Mouse (Mus musculus): ENCODE data around the gene Sap18. TPM values are rescaled to one million over a fixed set of nuclear protein-coding genes. Genes with fewer than 3 reads are reported as not detected.

The Sap18 gene
- polyA plus RNA-seq, 1 experiment from 2014 or later: 24.5 TPM

GRCm38 (mm10) chr14:57789311-57789710, 8.7 kb upstream of the Sap18 start:
- ATAC-seq (ENCODE audit: borderline replicate concordance, extremely low read depth, low FRiP score, low TSS enrichment): no peak
- H3K4me3 ChIP-seq: no peak overlapping the region
- no peaks in the 10 kb centered on the region for H3K4me1 ChIP-seq
- H3K27me3 ChIP-seq: no peaks in the 10 kb centered on the region
- H3K4me2 ChIP-seq: no peak overlapping the region
- WGBS: 69% methylated on average over 2 of the region's 2 CpGs
- no peak overlapping the region for H3K9ac ChIP-seq
- H3K27ac ChIP-seq: no peak overlapping the region
- no peaks in the 10 kb centered on the region for H3K36me3 ChIP-seq
- H3K9me3 ChIP-seq: no peaks in the 10 kb centered on the region

GRCm38 (mm10) chr14:57789759-57790158, 8.2 kb upstream of the Sap18 start:
- ATAC-seq (ENCODE audit: borderline replicate concordance, extremely low read depth, low FRiP score, low TSS enrichment): no peak
- H3K4me2 ChIP-seq: no peak overlapping the region
- H3K36me3 ChIP-seq: no peaks in the 10 kb centered on the region
- no peak overlapping the region for H3K4me3 ChIP-seq
- no peaks in the 10 kb centered on the region for H3K4me1 ChIP-seq
- H3K27ac ChIP-seq: no peak overlapping the region
- H3K9ac ChIP-seq: no peak overlapping the region
- WGBS: 83% methylated on average over 9 of the region's 9 CpGs
- H3K9me3 ChIP-seq: no peaks in the 10 kb centered on the region
- H3K27me3 ChIP-seq: no peaks in the 10 kb centered on the region

DNA sequence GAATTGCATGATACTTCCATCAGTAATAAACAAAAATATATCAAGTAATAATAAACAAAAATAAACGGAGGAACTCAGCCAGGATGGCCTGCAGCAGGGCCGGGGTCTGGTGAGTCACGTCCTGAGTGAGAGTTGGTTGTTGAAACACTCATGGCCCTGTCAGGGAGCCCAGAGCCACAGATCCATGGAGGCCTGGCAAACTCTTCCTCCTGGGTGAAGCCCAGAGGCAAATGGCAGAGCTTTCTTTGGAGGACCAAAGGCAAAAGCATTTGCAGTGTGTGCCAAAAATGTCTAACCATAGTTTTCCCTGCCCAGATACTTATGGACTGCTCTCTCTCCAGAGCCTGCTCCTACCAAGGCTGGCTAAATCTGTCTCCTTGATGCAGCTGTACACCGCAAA, 6.8 kb upstream of the Sap18 start:
- Histone ChIP-seq H3K9ac (no peak overlapping the region), H3K4me1 (no peaks in the 10 kb centered on the region), H3K9me3 (no peaks in the 10 kb centered on the region), H3K27me3 (no peaks in the 10 kb centered on the region), H3K4me2 (no peak overlapping the region), H3K27ac (no peak overlapping the region), H3K36me3 (no peaks in the 10 kb centered on the region), H3K4me3 (no peak overlapping the region)
- no peak for ATAC-seq (ENCODE audit: borderline replicate concordance, extremely low read depth, low FRiP score, low TSS enrichment)
- 63% methylated on average over 4 of the region's 4 CpGs for WGBS

GRCm38 (mm10) chr14:57797551-57797950, 429 bp upstream of the Sap18 start:
- Histone ChIP-seq H3K36me3 (peaks cover 8% of the 10 kb centered on the region), H3K4me1 (peaks cover 18% of the 10 kb centered on the region), H3K9me3 (no peaks in the 10 kb centered on the region), H3K4me2 (peak overlapping the region; percentile 57), H3K27ac (no peak overlapping the region), H3K9ac (peak overlapping the region; percentile 38; the same call in 1 of the 2 replicates), H3K4me3 (peak overlapping the region; percentile 84), H3K27me3 (no peaks in the 10 kb centered on the region)
- 12% methylated on average over 7 of the region's 7 CpGs for WGBS
- peak; percentile 27; the same call in 1 of the 2 replicates for ATAC-seq (ENCODE audit: borderline replicate concordance, extremely low read depth, low FRiP score, low TSS enrichment)

DNA sequence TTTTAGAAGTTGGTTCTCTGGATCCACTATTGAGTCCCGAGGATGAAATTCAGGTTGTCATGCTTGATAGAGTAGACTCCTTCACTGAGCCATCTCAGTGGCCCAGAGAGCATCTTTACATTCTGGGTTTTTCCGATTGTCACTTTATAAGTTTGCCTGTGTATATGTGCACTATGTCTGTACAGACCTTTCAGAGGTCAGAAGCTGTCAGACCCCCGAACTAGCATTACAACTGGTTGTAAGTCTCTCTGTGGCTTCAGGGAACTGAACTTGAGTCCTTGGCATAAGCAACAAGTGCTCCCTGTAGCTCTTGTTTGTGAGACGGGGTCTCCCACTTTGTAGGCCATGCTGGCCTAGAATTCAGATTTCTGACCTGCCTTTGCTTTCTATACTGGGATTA, 5.8 kb downstream of the Sap18 start:
- Histone ChIP-seq H3K36me3 (peaks cover 66% of the 10 kb centered on the region), H3K4me2 (no peak overlapping the region), H3K9ac (no peak overlapping the region), H3K27me3 (no peaks in the 10 kb centered on the region), H3K9me3 (no peaks in the 10 kb centered on the region), H3K4me1 (peaks cover 18% of the 10 kb centered on the region), H3K27ac (no peak overlapping the region), H3K4me3 (no peak overlapping the region)
- WGBS: 80% methylated on average over 4 of the region's 4 CpGs
- ATAC-seq (ENCODE audit: borderline replicate concordance, extremely low read depth, low FRiP score, low TSS enrichment): no peak

- no peak for ATAC-seq (ENCODE audit: borderline replicate concordance, extremely low read depth, low FRiP score, low TSS enrichment)
- Histone ChIP-seq H3K4me1 (no peaks in the 10 kb centered on the region), H3K27ac (no peak overlapping the region), H3K4me3 (no peak overlapping the region), H3K27me3 (no peaks in the 10 kb centered on the region), H3K36me3 (peaks cover 85% of the 10 kb centered on the region), H3K9ac (no peak overlapping the region), H3K9me3 (no peaks in the 10 kb centered on the region), H3K4me2 (no peak overlapping the region)
- WGBS: 68% methylated on average over 5 of the region's 5 CpGs
Observed at GRCm38 (mm10) chr14:57808558-57808957, 10.6 kb downstream of the Sap18 start.

DNA sequence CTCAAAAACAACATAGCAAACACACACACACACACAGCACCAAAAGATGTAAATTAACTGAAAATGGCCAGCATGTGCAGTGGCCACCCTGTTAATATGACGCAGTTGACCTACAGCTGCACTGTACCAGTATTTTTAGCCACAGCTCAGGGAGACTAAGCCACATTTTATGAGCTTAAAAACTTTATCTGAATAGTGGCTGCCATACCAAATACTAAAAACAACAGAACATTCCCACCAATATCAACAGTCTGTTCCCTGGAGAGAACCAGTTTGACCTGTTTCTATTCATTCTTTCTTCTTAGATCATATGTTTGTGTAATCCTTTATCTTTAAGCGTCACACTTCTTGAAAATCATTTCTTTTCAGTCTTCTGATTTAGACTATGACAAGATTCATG, 12.9 kb downstream of the Sap18 start:
- Histone ChIP-seq H3K27ac (no peak overlapping the region), H3K36me3 (peaks cover 77% of the 10 kb centered on the region), H3K9ac (no peak overlapping the region), H3K4me3 (no peak overlapping the region), H3K27me3 (no peaks in the 10 kb centered on the region), H3K9me3 (no peaks in the 10 kb centered on the region), H3K4me1 (no peaks in the 10 kb centered on the region), H3K4me2 (no peak overlapping the region)
- no peak for ATAC-seq (ENCODE audit: borderline replicate concordance, extremely low read depth, low FRiP score, low TSS enrichment)
- WGBS: 68% methylated on average over 2 of the region's 2 CpGs

DNA sequence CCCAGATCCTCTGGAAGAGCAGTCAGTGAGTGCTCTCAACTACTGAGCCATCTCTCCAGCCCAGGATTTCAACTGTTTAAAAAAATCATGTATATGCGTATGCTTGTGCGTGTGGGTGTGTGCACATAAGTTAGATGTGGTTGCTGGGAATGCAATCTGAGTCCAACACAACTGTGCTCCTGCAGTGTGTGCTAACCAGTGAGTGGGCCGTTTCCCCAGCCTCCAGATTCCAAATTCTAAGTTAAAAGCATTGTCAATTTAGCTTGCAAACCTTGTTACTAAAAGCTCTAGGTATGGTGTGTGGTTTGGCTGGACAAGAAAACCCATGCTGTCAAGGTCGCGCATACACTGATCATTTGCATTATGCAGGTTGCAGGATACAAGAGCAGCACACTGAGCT, 13.9 kb downstream of the Sap18 start:
- H3K27me3 ChIP-seq: no peaks in the 10 kb centered on the region

GRCm38 (mm10) chr14:57820839-57821238, 22.9 kb downstream of the Sap18 start:
- ATAC-seq (ENCODE audit: borderline replicate concordance, extremely low read depth, low FRiP score, low TSS enrichment): no peak
- peaks cover 67% of the 10 kb centered on the region for H3K36me3 ChIP-seq
- WGBS: 74% methylated on average over 4 of the region's 4 CpGs

More for the DNA sequence above, 13.9 kb downstream of the Sap18 start:
- ATAC-seq (ENCODE audit: borderline replicate concordance, extremely low read depth, low FRiP score, low TSS enrichment): no peak
- H3K4me3 ChIP-seq: no peak overlapping the region
- no peak overlapping the region for H3K27ac ChIP-seq
- peaks cover 76% of the 10 kb centered on the region for H3K36me3 ChIP-seq
- H3K4me2 ChIP-seq: no peak overlapping the region
- 97% methylated on average over 5 of the region's 5 CpGs for WGBS
- H3K9ac ChIP-seq: no peak overlapping the region
- H3K9me3 ChIP-seq: no peaks in the 10 kb centered on the region
- no peaks in the 10 kb centered on the region for H3K4me1 ChIP-seq

DNA sequence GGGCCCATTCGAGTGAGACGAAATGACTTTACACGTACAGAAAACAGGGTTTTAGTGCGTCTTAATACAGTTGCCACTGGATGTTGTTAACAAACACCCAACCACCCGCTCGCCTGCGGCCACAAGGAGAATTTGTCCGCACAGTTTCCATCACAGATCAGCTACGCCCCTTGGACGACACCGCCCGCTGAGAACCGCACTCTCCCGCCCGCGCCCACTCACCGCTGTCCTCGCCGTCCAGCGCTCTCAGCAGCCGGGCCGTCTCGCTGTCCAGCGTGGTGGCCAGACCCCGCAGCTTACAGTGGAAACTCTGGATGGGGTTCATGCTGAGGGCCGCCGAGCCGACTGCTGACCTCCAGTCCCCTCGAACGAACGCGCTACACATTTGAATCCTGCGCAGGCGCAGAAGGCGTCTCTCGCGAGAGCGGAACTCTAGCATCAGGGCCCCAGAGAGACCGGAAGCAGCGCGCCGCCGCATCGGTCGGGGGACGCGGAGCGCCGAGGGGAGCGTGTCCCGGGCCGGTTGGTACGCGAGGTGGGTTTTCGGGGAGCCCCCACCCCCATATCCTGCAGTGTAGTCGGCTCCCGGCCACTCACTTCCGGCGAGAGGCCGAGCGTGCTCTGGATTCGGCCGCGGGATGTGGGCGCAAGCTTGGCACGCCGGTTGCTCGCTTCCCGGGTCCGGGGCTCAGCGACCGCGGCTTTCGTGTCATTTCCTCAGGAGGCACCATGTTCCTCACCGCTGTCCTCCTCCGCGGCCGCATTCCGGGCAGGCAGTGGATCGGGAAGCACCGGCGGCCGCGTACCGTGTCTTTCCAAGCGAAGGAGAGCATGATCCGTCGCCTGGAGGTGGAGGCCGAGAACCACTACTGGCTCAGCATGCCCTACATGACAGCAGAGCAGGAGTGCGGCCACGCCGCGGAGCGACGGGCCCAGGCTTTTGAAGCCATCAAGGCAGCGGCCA, 28.1 kb downstream of the Sap18 start, which contains the start of the genes Ska3 and Mrpl57:
Gene Ska3 (minus strand): TSS at position 398 of the 964 bp plus-strand sequence.
Gene Mrpl57 (plus strand): TSS at position 447 of the 964 bp plus-strand sequence.
- H3K9ac ChIP-seq: peak within 1 kb of the TSS; percentile 73
- H3K27ac ChIP-seq: peak within 1 kb of the TSS; percentile 92
- peak; percentile 96 for ATAC-seq (ENCODE audit: borderline replicate concordance, extremely low read depth, low FRiP score, low TSS enrichment)
- under 1% methylated on average over 96 of the region's 96 CpGs for WGBS
- peaks cover 23% of the 10 kb centered on the region for H3K36me3 ChIP-seq
- peak within 1 kb of the TSS; percentile 65 for H3K4me2 ChIP-seq
- H3K27me3 ChIP-seq: no peaks in the 10 kb centered on the region
- peaks cover 24% of the 10 kb centered on the region for H3K4me1 ChIP-seq
- H3K4me3 ChIP-seq: peak within 1 kb of the TSS; percentile 87
- no peaks in the 10 kb centered on the region for H3K9me3 ChIP-seq

More at GRCm38 (mm10) chr14:57820839-57821238, 22.9 kb downstream of the Sap18 start:
- Histone ChIP-seq H3K4me3 (no peak overlapping the region), H3K4me1 (peaks cover 10% of the 10 kb centered on the region), H3K27me3 (no peaks in the 10 kb centered on the region), H3K9me3 (no peaks in the 10 kb centered on the region), H3K4me2 (no peak overlapping the region), H3K27ac (no peak overlapping the region), H3K9ac (no peak overlapping the region)

- H3K27ac ChIP-seq: 0 out of 2 replicates have a peak overlapping the region, but pooled peaks have one; percentile 92
- H3K4me2 ChIP-seq: peak overlapping the region; percentile 65
- H3K4me3 ChIP-seq: peak overlapping the region; percentile 87
- no peaks in the 10 kb centered on the region for H3K27me3 ChIP-seq
- H3K4me1 ChIP-seq: peaks cover 24% of the 10 kb centered on the region
- no peak for ATAC-seq (ENCODE audit: borderline replicate concordance, extremely low read depth, low FRiP score, low TSS enrichment)
- peaks cover 11% of the 10 kb centered on the region; the same call in 1 of the 2 replicates for H3K36me3 ChIP-seq
- H3K9ac ChIP-seq: peak overlapping the region; percentile 73
- 56% methylated on average over 1 of the region's 1 CpGs for WGBS
- no peaks in the 10 kb centered on the region for H3K9me3 ChIP-seq
Observed at GRCm38 (mm10) chr14:57827284-57827683, 29.3 kb downstream of the Sap18 start.

- no peak for ATAC-seq (ENCODE audit: borderline replicate concordance, extremely low read depth, low FRiP score, low TSS enrichment)
- Histone ChIP-seq H3K4me1 (no peaks in the 10 kb centered on the region), H3K4me3 (no peak overlapping the region), H3K27ac (0 out of 2 replicates have a peak overlapping the region, but pooled peaks have one; percentile 11), H3K9ac (no peak overlapping the region), H3K4me2 (no peak overlapping the region), H3K9me3 (no peaks in the 10 kb centered on the region), H3K27me3 (no peaks in the 10 kb centered on the region), H3K36me3 (peaks cover 28% of the 10 kb centered on the region)
- 73% methylated on average over 2 of the region's 2 CpGs for WGBS
Observed at GRCm38 (mm10) chr14:57833526-57833925, 35.5 kb downstream of the Sap18 start.
